Mouse (Mus musculus): ENCODE measurements around the gene Lgsn. TPM values are rescaled to one million over a fixed set of nuclear protein-coding genes. Genes with fewer than 3 reads are reported as not detected.

The Lgsn gene
- polyA plus RNA-seq, 1 experiment from 2014 or later = not detected

DNA sequence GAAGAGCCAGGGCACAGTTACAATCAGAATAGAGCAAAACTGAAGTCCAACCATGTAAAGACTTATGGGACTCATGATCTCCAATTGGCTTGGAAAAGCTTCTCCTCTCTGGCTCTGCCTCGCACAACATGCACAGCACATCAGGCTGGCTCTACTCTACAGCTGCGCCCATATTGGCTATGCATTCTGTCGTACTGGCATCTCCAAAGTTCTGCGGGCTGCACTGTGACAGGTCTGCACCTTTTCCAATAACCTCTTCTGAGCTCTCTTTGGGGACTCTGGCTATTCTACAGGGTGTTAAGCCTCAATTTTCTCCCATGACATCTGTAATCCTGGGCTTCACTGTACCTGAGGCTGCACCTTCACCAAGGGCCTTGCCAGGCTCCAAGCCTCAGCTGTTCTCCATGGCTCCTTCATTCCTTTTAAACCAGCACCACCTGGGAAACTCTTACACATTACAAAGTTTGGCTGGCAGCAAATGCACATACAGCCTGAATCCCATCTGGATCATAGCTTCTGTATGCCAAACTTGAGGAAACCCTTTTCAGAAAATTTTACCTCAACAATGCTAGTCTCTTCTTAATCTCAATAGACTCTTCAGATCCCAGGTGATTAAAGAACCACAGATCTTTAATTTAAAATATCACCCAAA is 44.5 kb downstream of the Lgsn start:
- H3K9me3 ChIP-seq (replicated peaks) = no peaks in the 10 kb centered on the region
- no peaks in the 10 kb centered on the region for H3K4me1 ChIP-seq
- no peak for ATAC-seq (ENCODE audit: insufficient number of reproducible peaks, low FRiP score, low TSS enrichment, low read depth)

DNA sequence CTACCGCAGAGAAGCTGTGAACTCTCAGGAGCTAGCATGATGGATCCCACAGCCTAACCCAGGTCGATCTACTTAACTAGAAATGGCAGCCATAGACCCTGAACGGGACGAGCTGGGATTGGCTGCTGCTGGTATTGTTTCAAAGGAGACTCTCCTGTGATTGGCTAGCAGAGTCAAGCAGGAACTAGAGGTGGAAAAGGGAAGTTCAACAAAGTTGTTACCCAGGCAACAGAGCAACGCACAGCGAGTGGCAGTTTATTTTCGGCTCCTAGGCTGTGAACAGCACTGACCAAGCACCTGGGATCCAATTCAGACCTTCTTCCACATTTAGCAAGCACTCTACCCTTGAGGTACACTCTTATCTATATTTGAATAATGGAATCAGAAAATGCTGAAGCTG is 46.4 kb downstream of the Lgsn start, which contains the start of the genes 4931428L18Rik and Pih1d3:
Gene 4931428L18Rik, minus strand, starts transcription at position 121 of the 400 bp plus-strand sequence.
Gene Pih1d3, plus strand, starts transcription at position 275 of the 400 bp plus-strand sequence.
- Histone ChIP-seq H3K27me3 (no peaks in the 10 kb centered on the region), H3K9me3 (replicated peaks) (no peaks in the 10 kb centered on the region), H3K36me3 (no peaks in the 10 kb centered on the region), H3K4me2 (replicated peaks) (no peak within 1 kb of the TSS), H3K4me3 (replicated peaks) (no peak within 1 kb of the TSS), H3K27ac (replicated peaks) (no peak within 1 kb of the TSS), H3K4me1 (no peaks in the 10 kb centered on the region), H3K9ac (no peak within 1 kb of the TSS)
- WGBS = 88% methylated on average over 7 of the region's 7 CpGs
- ATAC-seq (ENCODE audit: insufficient number of reproducible peaks, low FRiP score, low TSS enrichment, low read depth) = no peak

More for the DNA sequence above, 44.5 kb downstream of the Lgsn start:
- Histone ChIP-seq H3K27ac (replicated peaks) (no peak overlapping the region), H3K4me3 (replicated peaks) (no peak overlapping the region), H3K9ac (no peak overlapping the region), H3K4me2 (replicated peaks) (no peak overlapping the region), H3K27me3 (no peaks in the 10 kb centered on the region), H3K36me3 (no peaks in the 10 kb centered on the region)
- WGBS = 86% methylated on average over 4 of the region's 4 CpGs

DNA sequence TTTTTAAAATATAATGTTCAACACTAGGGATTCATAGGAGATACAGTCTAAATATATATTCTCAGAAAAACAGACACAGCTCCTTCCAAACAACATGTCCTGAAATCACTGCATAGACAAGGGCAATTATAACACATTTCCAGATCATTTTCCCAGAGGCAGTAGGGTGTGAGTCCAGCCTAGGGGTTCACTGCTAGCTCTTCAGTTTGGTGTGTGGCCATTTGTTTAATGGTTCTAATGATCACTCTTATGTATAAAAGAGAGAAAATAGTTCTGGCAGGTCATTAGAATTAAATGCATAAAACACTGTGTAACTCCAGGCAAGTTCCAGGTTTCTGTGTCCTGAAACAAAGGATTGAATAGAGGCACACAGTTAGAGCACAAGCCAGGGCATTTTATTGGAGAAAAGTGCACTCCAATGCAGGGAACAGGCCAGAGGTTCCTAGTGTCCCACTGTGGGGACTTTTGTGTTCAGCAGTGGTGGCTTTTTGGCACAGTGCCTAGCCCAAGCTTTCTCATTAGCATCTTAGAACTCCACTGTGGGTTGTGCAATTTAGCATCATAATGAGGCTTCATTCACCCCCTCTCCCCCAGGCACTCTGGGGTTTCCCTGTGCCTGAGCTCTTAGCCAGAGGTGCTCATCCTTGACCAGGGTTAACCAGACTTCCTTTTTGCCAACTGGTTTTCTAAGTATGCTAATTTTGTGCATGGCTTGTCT is 57.3 kb downstream of the Lgsn start:
- Histone ChIP-seq H3K4me1 (no peaks in the 10 kb centered on the region), H3K4me2 (replicated peaks) (no peak overlapping the region), H3K4me3 (replicated peaks) (no peak overlapping the region), H3K9me3 (replicated peaks) (no peaks in the 10 kb centered on the region), H3K36me3 (no peaks in the 10 kb centered on the region), H3K27me3 (no peaks in the 10 kb centered on the region), H3K9ac (no peak overlapping the region), H3K27ac (replicated peaks) (no peak overlapping the region)
- ATAC-seq (ENCODE audit: insufficient number of reproducible peaks, low FRiP score, low TSS enrichment, low read depth) = no peak

Other genes starting within 250 kb of the Lgsn start
- not detected in 2 replicates for gene AC153137.1, start 198.4 kb upstream of the Lgsn start, polyA plus RNA-seq (2015; fragmentation: Nextera tagmentation; extraction: Ambion mirVana)
- not detected in 2 replicates for gene 4931428L18Rik, start 46.3 kb downstream of the Lgsn start, polyA plus RNA-seq (2015; fragmentation: Nextera tagmentation; extraction: Ambion mirVana)
- gene Pih1d3, start 46.4 kb downstream of the Lgsn start, polyA plus RNA-seq (2015; fragmentation: Nextera tagmentation; extraction: Ambion mirVana) = not detected in 2 replicates

Data from embryonic facial prominence, embryonic 15.5 days (tissue).